Mouse (Mus musculus): ENCODE measurements around the gene Cdc14a. TPM values are rescaled to one million over a fixed set of nuclear protein-coding genes. Genes with fewer than 3 reads are reported as not detected.

The Cdc14a gene
- polyA plus RNA-seq, 1 experiment from 2014 or later, result 12.1 TPM

DNA sequence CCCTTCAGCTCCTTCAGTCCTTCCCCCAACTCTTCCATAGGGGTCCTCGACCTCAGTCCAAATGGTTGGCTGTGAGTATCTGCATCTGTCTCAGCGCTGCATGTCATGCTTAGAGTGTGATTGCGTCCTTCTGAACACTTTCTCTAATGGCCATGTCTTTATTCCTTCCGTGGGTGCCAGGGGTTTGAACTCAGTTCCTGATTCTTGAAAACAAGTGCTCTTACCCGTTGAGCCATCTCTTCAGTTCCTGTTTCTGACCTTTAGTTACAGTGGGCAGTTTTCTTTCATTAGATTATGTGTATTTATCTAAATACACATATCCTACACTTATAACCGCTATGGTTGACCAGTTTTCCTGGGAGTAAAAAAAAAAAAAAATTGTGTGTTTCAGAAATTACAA lies 196.9 kb downstream of the Cdc14a start:
- 76% methylated on average over 6 of the region's 6 CpGs for WGBS
- TF ChIP-seq CTCF (IDR thresholded peaks at IDR 0.05; ENCODE audit: low read depth), result no peak
- DNase-seq, result no peak

More for the DNA sequence above, 196.9 kb downstream of the Cdc14a start:
- no peak overlapping the region for H3K4me3 ChIP-seq (ENCODE audit: low read depth, low read length)
- H3K9me3 ChIP-seq (ENCODE audit: low read depth, low read length), result no peaks in the 10 kb centered on the region
- no peaks in the 10 kb centered on the region for H3K4me1 ChIP-seq (ENCODE audit: insufficient read depth)
- H3K4me2 ChIP-seq, result no peak overlapping the region
- ATAC-seq (ENCODE audit: insufficient read depth), result no peak
- no peak overlapping the region for H3K9ac ChIP-seq
- H3K27me3 ChIP-seq (ENCODE audit: insufficient read depth, low read length), result no peaks in the 10 kb centered on the region
- H3K36me3 ChIP-seq (ENCODE audit: insufficient read depth), result no peaks in the 10 kb centered on the region
- no peak overlapping the region for H3K27ac ChIP-seq (ENCODE audit: low read depth)

Other genes with a start within 250 kb of the Cdc14a start
- 1.3 and 1.7 TPM in 2 replicates for gene Gpr88, start 170.5 kb downstream of the Cdc14a start, polyA plus RNA-seq (2014; fragmentation: Nextera tagmentation; extraction: Ambion mirVana)
- gene Rtca, start 84.2 kb upstream of the Cdc14a start, polyA plus RNA-seq (2014; fragmentation: Nextera tagmentation; extraction: Ambion mirVana), result 70.6 and 80.6 TPM in 2 replicates
- gene Dbt, start 89.0 kb upstream of the Cdc14a start, polyA plus RNA-seq (2014; fragmentation: Nextera tagmentation; extraction: Ambion mirVana), result 15.1 and 15.7 TPM in 2 replicates
- gene Lrrc39, start 138.9 kb upstream of the Cdc14a start, polyA plus RNA-seq (2014; fragmentation: Nextera tagmentation; extraction: Ambion mirVana), result 0.22 and 0.96 TPM in 2 replicates
- gene Sass6, start 170.9 kb upstream of the Cdc14a start, polyA plus RNA-seq (2014; fragmentation: Nextera tagmentation; extraction: Ambion mirVana), result 30.5 and 30.6 TPM in 2 replicates
- gene Trmt13, start 190.6 kb upstream of the Cdc14a start, polyA plus RNA-seq (2014; fragmentation: Nextera tagmentation; extraction: Ambion mirVana), result 24.8 and 25.4 TPM in 2 replicates
- gene Mfsd14a, start 238.6 kb upstream of the Cdc14a start, polyA plus RNA-seq (2014; fragmentation: Nextera tagmentation; extraction: Ambion mirVana), result 89.8 and 94.6 TPM in 2 replicates